Mouse (Mus musculus) embryonic fibroblast, embryonic 13.5 days (primary cell): ENCODE data around the gene Scp2.

ENCODE experiments used
- CTCF ChIP-seq: IDR thresholded peaks from 2 replicates; pipeline ENCODE4 v1.5.1; 2011; ENCODE audit warnings: mild to moderate bottlenecking, control low read depth, low read length, moderate library complexity, borderline replicate concordance; ENCODE audit not compliant: insufficient read depth
- POLR2A ChIP-seq: IDR thresholded peaks from 2 replicates; pipeline ENCODE4 v1.6.1; 2011; ENCODE audit warnings: low read depth, mild to moderate bottlenecking, control low read depth, low read length, moderate library complexity

GRCm38 (mm10) chr4:108163291-108163690 lies 18.5 kb upstream of the Scp2 start:
- TF ChIP-seq CTCF (no peak), POLR2A (no peak)
